Mouse (Mus musculus) CH12.LX (cell line): Measurements from ENCODE around the gene Mctp2. TPM values are rescaled to one million over a fixed set of nuclear protein-coding genes. Genes with fewer than 3 reads are reported as not detected.
A peak's percentile ranks its signal among the peaks of the same experiment; 100 is the strongest.

Experiments used
- DNase-seq: peaks from one replicate; pipeline ENCODE4 v3.0.0-alpha.2; 2013; ENCODE audit errors: extremely low read depth
- H3K27ac ChIP-seq: 2 replicates; pipeline ENCODE4 v1.5.1; 2012; ENCODE audit warnings: low read depth, mild to moderate bottlenecking, control low read depth, moderate library complexity; ENCODE audit not compliant: insufficient read depth
- H3K27me3 ChIP-seq: replicated peaks from 2 replicates; pipeline ENCODE3; 2012; ENCODE audit warnings: inconsistent platforms
- H3K36me3 ChIP-seq, 2 experiments: replicated peaks in 1 of 2; 2 replicates each; pipeline versions ENCODE3 to v1.6.1; 2012; ENCODE audit warnings: inconsistent platforms in 1 of 2, low read length in 1 of 2, mild to moderate bottlenecking in 1 of 2, mixed read lengths in 1 of 2, moderate library complexity in 1 of 2; ENCODE audit not compliant: control insufficient read depth in 1 of 2, insufficient read depth in 1 of 2
- H3K4me1 ChIP-seq, 2 experiments: 2 replicates each; pipeline ENCODE4 v1.6.1; 2012; ENCODE audit warnings: inconsistent platforms in 1 of 2, moderate library complexity in 1 of 2; ENCODE audit not compliant: insufficient read depth in 2 of 2, control insufficient read depth in 1 of 2
- H3K4me2 ChIP-seq: 2 replicates; pipeline ENCODE4 v1.6.1; 2012; ENCODE audit warnings: low read depth, mild to moderate bottlenecking, control low read depth; ENCODE audit not compliant: poor library complexity, insufficient read depth, severe bottlenecking
- H3K4me3 ChIP-seq, 3 experiments: fragments of 150-350 bp in 1 of 3; sonication (generic) in 1 of 3; replicated peaks in 1 of 3; 2 replicates each; pipeline versions ENCODE3 to v1.5.1; 2011 to 2012; ENCODE audit warnings: low read depth in 2 of 3, low read length in 2 of 3, mild to moderate bottlenecking in 2 of 3, moderate library complexity in 2 of 3, control low read depth in 1 of 3, improper control_type of control experiment in 1 of 3, inconsistent platforms in 1 of 3, mixed read lengths in 1 of 3; ENCODE audit not compliant: poor library complexity in 1 of 3
- H3K79me2 ChIP-seq: replicated peaks from 2 replicates; pipeline ENCODE4 v1.6.1; 2012; ENCODE audit warnings: mild to moderate bottlenecking, moderate library complexity; ENCODE audit not compliant: control insufficient read depth, poor library complexity, insufficient read depth, severe bottlenecking; ENCODE audit errors: extremely low read depth
- H3K9ac ChIP-seq: 2 replicates; pipeline ENCODE4 v1.6.1; 2012; ENCODE audit warnings: low read depth, mild to moderate bottlenecking, control low read depth, moderate library complexity; ENCODE audit not compliant: insufficient read depth
- H3K9me3 ChIP-seq: replicated peaks from 2 replicates; pipeline ENCODE3; 2012; ENCODE audit warnings: low read length, inconsistent platforms, mixed read lengths
- BHLHE40 ChIP-seq: IDR thresholded peaks from 2 replicates; pipeline ENCODE4 v1.6.1; 2011; ENCODE audit warnings: mild to moderate bottlenecking, low read depth, low read length, improper control_type of control experiment
- IRF4 ChIP-seq: IDR thresholded peaks from 2 replicates; pipeline ENCODE4 v1.6.1; 2014; ENCODE audit warnings: low read depth, mild to moderate bottlenecking, inconsistent platforms, low read length, improper control_type of control experiment
- MEF2A ChIP-seq: IDR thresholded peaks from 2 replicates; pipeline ENCODE4 v1.6.1; 2014; ENCODE audit warnings: low read depth, mild to moderate bottlenecking, inconsistent platforms, low read length, improper control_type of control experiment, borderline replicate concordance
- MXI1 ChIP-seq: IDR thresholded peaks from 2 replicates; pipeline ENCODE4 v1.6.1; 2011; ENCODE audit warnings: mild to moderate bottlenecking, low read depth, low read length, improper control_type of control experiment
- NELFE ChIP-seq: IDR thresholded peaks from 2 replicates; pipeline ENCODE4 v1.6.1; 2011; ENCODE audit warnings: low read depth, low read length, improper control_type of control experiment
- RAD21 ChIP-seq: IDR thresholded peaks from 2 replicates; pipeline ENCODE4 v1.6.1; 2011; ENCODE audit warnings: low read depth, mild to moderate bottlenecking, low read length, improper control_type of control experiment, moderate library complexity
- RCOR1 ChIP-seq: conservative IDR thresholded peaks from 2 replicates; pipeline ENCODE4 v1.6.1; 2012; ENCODE audit warnings: low read depth, mild to moderate bottlenecking, inconsistent platforms, low read length, improper control_type of control experiment
- USF1 ChIP-seq: IDR thresholded peaks from 2 replicates; pipeline ENCODE4 v1.6.1; 2014; ENCODE audit warnings: low read depth, mild to moderate bottlenecking, inconsistent platforms, low read length, improper control_type of control experiment
- ZMIZ1 ChIP-seq: IDR thresholded peaks from 2 replicates; pipeline ENCODE4 v1.6.1; 2012; ENCODE audit warnings: low read depth, mild to moderate bottlenecking, inconsistent platforms, low read length, improper control_type of control experiment
- dilution Hi-C: fragments of 300-500 bp; cut with MboI; formaldehyde crosslinking; loops from 2 replicates; pipeline ENCODE4 v1.14.3; 2020; ENCODE audit warnings: low sequenced_read_pairs; ENCODE audit not compliant: extremely low pct_unique_long_range_greater_than_20kb, extremely low pct_ligation_motif_present
- in situ Hi-C: fragments of 300-500 bp; cut with MboI; formaldehyde crosslinking; loops from 3 replicates; pipeline ENCODE4 v1.14.3; 2019; ENCODE audit warnings: low sequenced_read_pairs, low pct_ligation_motif_present, low pct_unique_long_range_greater_than_20kb, mixed read lengths
- polyA plus RNA-seq: library from polyadenylated mRNA; unstranded; fragments of >175 nt; gene quantifications from 2 replicates; pipeline ENCODE4 v1.2.1, GENCODE M21; 2012; ENCODE audit warnings: low read depth; ENCODE audit not compliant: insufficient read length
- total RNA-seq, 2 experiments: library from RNA; depleted of rRNA; stranded (reverse); fragments of 300-350 nt in 1 of 2; fragments of >200 nt in 1 of 2; gene quantifications; 2 replicates each; pipeline ENCODE4 v1.2.3; 2012 to 2014

The Mctp2 gene
- total and polyA plus RNA-seq, 3 experiments: 0.23 to 0.48 (median 0.38) TPM

DNA sequence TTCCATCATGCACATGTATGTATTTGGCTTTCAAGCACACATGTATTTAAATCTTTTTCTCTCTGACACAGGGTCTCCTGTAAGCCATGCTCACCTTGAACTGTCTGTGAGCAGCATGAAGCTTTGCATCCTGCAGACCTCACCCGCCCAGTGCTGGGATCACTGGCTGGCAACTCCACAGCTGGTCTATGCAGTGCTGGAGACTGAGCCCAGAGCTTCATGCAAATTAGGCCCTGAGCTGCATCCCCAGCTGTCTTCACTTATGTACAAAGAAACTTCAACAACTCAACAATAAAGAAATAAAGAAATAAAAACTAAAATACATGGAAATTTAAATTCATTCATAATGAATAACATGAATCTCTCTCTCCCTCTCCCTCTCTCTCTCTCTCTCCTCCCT is 110.7 kb downstream of the Mctp2 start:
- in situ Hi-C loops: no loop called here

DNA sequence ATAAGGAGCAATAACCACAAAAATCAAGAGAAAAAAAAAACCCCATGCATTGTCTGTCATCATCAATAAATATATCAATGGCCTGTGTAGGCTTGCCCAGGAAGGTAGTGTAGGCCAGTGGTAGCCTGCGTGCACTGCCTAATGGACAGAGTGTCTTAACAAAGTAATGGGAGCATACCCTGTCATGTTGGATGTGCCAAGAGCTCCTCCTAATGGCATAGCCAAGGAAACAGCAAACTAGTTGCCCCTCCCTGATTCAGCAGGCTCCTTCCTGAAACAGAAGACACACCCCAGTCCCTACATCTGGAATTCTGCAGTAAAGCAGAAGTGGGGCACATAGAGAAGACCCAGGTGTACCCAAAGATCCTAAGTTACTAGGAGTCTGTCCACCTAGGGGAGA is 113.1 kb downstream of the Mctp2 start:
- dilution Hi-C loops: no loop called here
- Histone ChIP-seq H3K4me1 (no peaks in the 10 kb centered on the region), H3K4me2 (no peak overlapping the region), H3K9me3 (no peaks in the 10 kb centered on the region), H3K27ac (no peak overlapping the region), H3K4me3 (no peak overlapping the region), H3K36me3 (no peaks in the 10 kb centered on the region), H3K27me3 (no peaks in the 10 kb centered on the region), H3K9ac (no peak overlapping the region), H3K79me2 (no peaks in the 10 kb centered on the region)
- DNase-seq: no peak
- TF ChIP-seq RAD21 (peak; percentile 13), USF1 (no peak)
- in situ Hi-C loops: no loop called here

More for the DNA sequence above, 110.7 kb downstream of the Mctp2 start:
- Histone ChIP-seq H3K9ac (no peak overlapping the region), H3K9me3 (no peaks in the 10 kb centered on the region), H3K79me2 (no peaks in the 10 kb centered on the region), H3K27me3 (no peaks in the 10 kb centered on the region), H3K4me1 (no peaks in the 10 kb centered on the region), H3K36me3 (no peaks in the 10 kb centered on the region), H3K27ac (no peak overlapping the region), H3K4me3 (no peak overlapping the region), H3K4me2 (no peak overlapping the region)
- TF ChIP-seq NELFE (no peak), RCOR1 (no peak), BHLHE40 (no peak), MEF2A (no peak), ZMIZ1 (no peak)
- DNase-seq: no peak
- dilution Hi-C loops: no loop called here

DNA sequence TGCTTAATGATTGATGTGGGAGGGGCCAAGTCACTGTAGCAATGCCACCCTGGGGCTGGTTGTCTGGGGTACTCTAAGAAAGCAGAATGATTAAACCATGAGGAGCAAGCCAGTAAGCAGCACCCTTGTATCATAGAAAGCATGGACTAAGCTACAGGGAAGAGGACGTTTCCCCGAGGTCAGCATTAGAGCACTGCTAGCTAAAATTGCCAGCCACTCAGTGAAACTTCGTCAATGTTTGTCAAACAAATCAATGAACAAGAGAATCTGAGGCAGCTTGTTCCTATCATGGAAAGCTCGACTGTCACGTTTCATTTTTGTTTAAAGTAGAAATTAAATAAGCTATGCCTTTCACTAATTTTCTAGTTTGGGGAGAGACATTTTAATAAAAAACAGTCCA is 124.8 kb downstream of the Mctp2 start:
- H3K36me3 ChIP-seq: no peaks in the 10 kb centered on the region
- no peak overlapping the region for H3K9ac ChIP-seq
- no peaks in the 10 kb centered on the region for H3K27me3 ChIP-seq
- H3K79me2 ChIP-seq: no peaks in the 10 kb centered on the region
- H3K27ac ChIP-seq: no peak overlapping the region
- in situ Hi-C loops (no loop called here), dilution Hi-C loops (no loop called here)
- no peaks in the 10 kb centered on the region for H3K4me1 ChIP-seq
- H3K4me2 ChIP-seq: no peak overlapping the region
- TF ChIP-seq MXI1 (no peak), IRF4 (no peak)
- H3K9me3 ChIP-seq: no peaks in the 10 kb centered on the region
- no peak overlapping the region for H3K4me3 ChIP-seq
- DNase-seq: no peak
